Mouse (Mus musculus) embryonic stem cell, embryonic (primary cell): ENCODE results near the gene Ptdss2.

Source experiments
- CTCF ChIA-PET, 4 experiments: fragments of 300-600 bp in 2 of 4; fragments of 350-600 bp in 2 of 4; sonication (Branson Sonifier 250); formaldehyde crosslinking; loops; one replicate each; lab custom pipeline; 2022; ENCODE audit warnings: inconsistent platforms in 2 of 4; lab: Charles Lee
- POLR2A ChIA-PET, 4 experiments: fragments of 300-600 bp in 2 of 4; fragments of 350-600 bp in 2 of 4; sonication (Branson Sonifier 250); formaldehyde crosslinking; loops; one replicate each; lab custom pipeline; 2022; ENCODE audit warnings: antibody characterized with exemption in 4 of 4, inconsistent platforms in 1 of 4; lab: Charles Lee

Ptdss2 gene

DNA sequence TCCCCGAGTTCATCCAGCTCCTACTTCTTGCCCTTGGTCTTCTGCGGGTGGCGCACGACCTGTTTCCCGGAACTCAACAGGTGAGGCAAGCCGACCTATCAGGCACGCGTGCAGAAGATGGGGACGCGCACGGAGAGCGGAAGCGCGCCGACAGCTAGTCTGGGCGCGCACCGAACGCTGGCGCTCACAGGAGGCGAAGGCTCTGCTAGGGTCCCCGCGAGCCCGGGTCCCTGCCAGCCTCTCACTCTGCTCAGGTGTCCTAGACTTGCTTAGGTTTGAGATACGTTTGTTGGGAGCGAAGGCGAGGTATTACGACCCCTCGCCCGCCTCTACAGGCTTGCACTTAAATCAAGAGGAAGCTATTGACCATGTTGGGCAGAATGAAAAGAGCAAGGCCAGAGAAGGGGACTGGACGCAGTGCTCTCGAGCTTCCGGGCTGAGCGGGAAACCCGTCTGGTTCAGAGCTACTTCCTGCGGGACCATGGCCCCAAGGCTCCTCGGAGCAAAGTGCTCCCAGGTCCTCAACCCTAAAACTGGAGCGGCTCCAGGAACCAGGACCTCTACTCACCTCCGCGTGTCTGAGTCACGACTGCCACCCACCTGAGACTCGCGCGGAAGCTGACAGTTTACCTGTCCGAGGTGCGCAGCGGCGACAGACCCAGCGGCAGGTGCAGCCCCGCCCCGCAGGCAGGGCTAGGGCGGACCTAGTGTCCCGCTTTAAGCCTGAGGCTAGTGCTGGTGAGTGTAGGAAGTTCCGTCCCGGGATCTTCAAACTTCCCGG is 22.1 kb upstream of the Ptdss2 start, which contains the start of gene Sigirr:
Sigirr (minus strand) TSS at position 662 of the 781 bp plus-strand sequence.
- CTCF ChIA-PET = interaction anchor here in 3 of 4 experiments (0.5 to 1.5 kb wide), 9 partner anchors 15 to 295 kb away, joined by 3 to 7 read pairs (median 4); no protein-coding TSS in a partner anchor
- POLR2A ChIA-PET = interaction anchor here (0.5 to 3.3 kb wide), 56 partner anchors 10 to 998 kb away, joined by 3 to 29 read pairs (median 4); partner anchors contain the start of genes Ptdss2 (in 3 of the 4), Rassf7 (in 2 of the 4), Fuom (in 1 of the 4) and Hras (in 1 of the 4)

- ChIA-PET POLR2A (interaction anchor here in 2 of 4 experiments (1.1 to 1.5 kb wide), 3 partner anchors 15 to 20 kb away, joined by 3 to 7 read pairs (median 3); no protein-coding TSS in a partner anchor), CTCF (no interaction called here)
These were observed 19.0 kb upstream of the Ptdss2 start for GRCm38 (mm10) chr7:141103161-141103560.

DNA sequence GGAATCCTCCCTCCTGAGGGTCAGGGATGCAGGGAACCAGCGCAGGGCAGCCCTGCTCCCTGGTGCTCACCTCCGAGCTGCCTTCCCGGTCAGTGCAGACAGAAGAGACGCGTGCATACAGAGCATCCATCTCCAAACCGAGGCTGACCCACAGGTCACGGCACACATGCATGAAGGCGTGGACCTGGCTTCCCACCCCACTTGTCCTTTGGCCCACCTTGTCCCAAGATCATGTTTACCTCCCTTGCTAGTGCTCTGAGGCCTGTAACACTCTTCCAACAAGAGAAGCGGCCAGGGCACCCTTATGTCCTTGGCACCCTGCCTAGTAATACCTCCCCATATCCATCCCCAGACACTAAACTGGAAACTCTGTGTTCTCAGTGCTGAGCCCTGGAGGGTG is 6.3 kb upstream of the Ptdss2 start:
- ChIA-PET CTCF (interaction anchor here in 2 of 4 experiments (1.2 kb wide), 2 partner anchors 16 to 60 kb away, joined by 3 to 4 read pairs; no protein-coding TSS in a partner anchor), POLR2A (interaction anchor here in 2 of 4 experiments (0.6 to 1.6 kb wide), 6 partner anchors 9 to 333 kb away, joined by 3 to 5 read pairs (median 4); partner anchors contain the start of gene Sigirr (in 1 of the 2))

- ChIA-PET CTCF (interaction anchor here in 2 of 4 experiments (0.7 to 1.1 kb wide), 2 partner anchors 14 to 25 kb away, joined by 3 to 5 read pairs; no protein-coding TSS in a partner anchor), POLR2A (interaction anchor here in 3 of 4 experiments (0.5 to 1.8 kb wide), 7 partner anchors 25 to 345 kb away, joined by 3 to 6 read pairs (median 4); partner anchors contain the start of gene Rassf7 (in 1 of the 3))
These were observed 4.5 kb upstream of the Ptdss2 start, which contains the start of gene Ano9 for GRCm38 (mm10) chr7:141117636-141118035. Gene Ano9, minus strand, starts transcription at chr7:141117806.

- POLR2A ChIA-PET = interaction anchor here in 3 of 4 experiments (0.9 to 2.8 kb wide), 10 partner anchors 17 to 273 kb away, joined by 3 to 8 read pairs (median 4); partner anchors contain the start of genes Sigirr (in 2 of the 3), Taldo1 (in 2 of the 3), Hras (in 1 of the 3) and Rassf7 (in 1 of the 3)
- CTCF ChIA-PET = no interaction called here
These were observed 2.7 kb upstream of the Ptdss2 start for GRCm38 (mm10) chr7:141119487-141119886.

GRCm38 (mm10) chr7:141120605-141121004 is 1.6 kb upstream of the Ptdss2 start:
- CTCF ChIA-PET = interaction anchor here in 1 of 4 experiments (0.5 kb wide), 1 partner anchor 29 kb away, joined by 3 read pairs; no protein-coding TSS in a partner anchor
- POLR2A ChIA-PET = interaction anchor here in 2 of 4 experiments (0.5 to 5.2 kb wide), 6 partner anchors 12 to 207 kb away, joined by 3 to 41 read pairs (median 10); partner anchors contain the start of genes Hras (in 1 of the 2), Lrrc56 (in 1 of the 2) and Sigirr (in 1 of the 2)

GRCm38 (mm10) chr7:141121051-141121531 is 1.1 kb upstream of the Ptdss2 start:
- ChIA-PET CTCF (interaction anchor here in 1 of 4 experiments (0.5 kb wide), 1 partner anchor 29 kb away, joined by 3 read pairs; no protein-coding TSS in a partner anchor), POLR2A (interaction anchor here in 2 of 4 experiments (0.5 to 5.2 kb wide), 11 partner anchors 11 to 208 kb away, joined by 3 to 67 read pairs (median 13); partner anchors contain the start of genes Hras (in 1 of the 2), Lrrc56 (in 1 of the 2) and Sigirr (in 1 of the 2))

DNA sequence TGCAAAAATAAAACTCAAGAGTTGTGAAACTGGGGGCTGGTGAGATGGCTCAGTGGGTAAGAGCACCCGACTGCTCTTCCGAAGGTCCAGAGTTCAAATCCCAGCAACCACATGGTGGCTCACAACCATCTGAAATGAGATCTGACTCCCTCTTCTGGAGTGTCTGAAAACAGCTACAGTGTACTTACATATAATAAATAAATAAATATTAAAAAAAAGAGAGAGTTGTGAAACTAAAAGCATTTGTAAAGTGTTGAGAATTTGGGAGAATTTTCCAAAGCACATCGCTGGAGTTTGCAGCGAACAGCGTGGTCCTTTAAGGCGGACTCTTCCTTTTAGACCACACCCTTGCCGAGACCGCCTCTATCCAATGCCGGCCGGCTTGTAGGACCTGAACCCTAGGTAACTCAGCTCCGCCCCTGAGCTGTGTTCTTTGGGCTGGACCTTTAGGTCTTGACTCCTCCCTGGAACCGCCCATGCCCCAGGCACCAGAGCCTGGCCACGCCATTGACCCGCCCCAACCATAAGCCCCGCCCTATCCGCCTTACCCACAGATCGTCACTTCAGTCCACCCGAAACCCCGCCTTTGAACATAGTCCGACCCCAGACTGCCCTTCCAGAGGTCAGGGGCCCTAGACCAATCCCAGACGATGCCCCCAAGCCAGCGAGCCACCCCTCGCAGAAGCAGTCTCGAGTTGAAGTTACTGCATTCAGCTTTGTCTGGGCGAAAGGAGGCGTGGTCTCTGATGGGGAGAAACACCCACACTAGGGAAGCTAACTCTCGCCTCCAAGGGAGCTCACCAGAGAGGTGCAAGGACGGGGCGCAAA is 721 bp downstream of the Ptdss2 start:
- ChIA-PET POLR2A (interaction anchor here (0.6 to 5.2 kb wide), 138 partner anchors 8 to 1934 kb away, joined by 3 to 67 read pairs (median 5); partner anchors contain the start of genes Hras (in 3 of the 4), Lrrc56 (in 3 of the 4), Rassf7 (in 3 of the 4) and Sigirr (in 3 of the 4)), CTCF (interaction anchor here in 3 of 4 experiments (0.6 to 2.4 kb wide), 30 partner anchors 8 to 1535 kb away, joined by 3 to 9 read pairs (median 4); partner anchors contain the start of genes Hras (in 1 of the 3), Lrrc56 (in 1 of the 3) and Sigirr (in 1 of the 3))

GRCm38 (mm10) chr7:141123517-141123856 is 1.3 kb downstream of the Ptdss2 start:
- CTCF ChIA-PET = interaction anchor here in 3 of 4 experiments (0.6 to 2.4 kb wide), 26 partner anchors 8 to 1536 kb away, joined by 3 to 9 read pairs (median 4); partner anchors contain the start of genes Hras (in 1 of the 3), Lrrc56 (in 1 of the 3) and Sigirr (in 1 of the 3)
- POLR2A ChIA-PET = interaction anchor here (0.6 to 5.2 kb wide), 111 partner anchors 8 to 1934 kb away, joined by 3 to 67 read pairs (median 5); partner anchors contain the start of genes Hras (in 3 of the 4), Lrrc56 (in 3 of the 4), Rassf7 (in 3 of the 4) and Sigirr (in 3 of the 4)

GRCm38 (mm10) chr7:141131024-141131820 is 9.0 kb downstream of the Ptdss2 start:
- POLR2A ChIA-PET = interaction anchor here in 3 of 4 experiments (0.6 to 7.3 kb wide), 13 partner anchors 8 to 224 kb away, joined by 3 to 39 read pairs (median 3); partner anchors contain the start of gene Ptdss2 (in 2 of the 3)
- CTCF ChIA-PET = interaction anchor here in 1 of 4 experiments (1.4 kb wide), 1 partner anchor 8 kb away, joined by 4 read pairs; no protein-coding TSS in a partner anchor

- POLR2A ChIA-PET = interaction anchor here in 3 of 4 experiments (0.6 to 7.3 kb wide), 15 partner anchors 9 to 223 kb away, joined by 3 to 39 read pairs (median 4); partner anchors contain the start of gene Ptdss2 (in 2 of the 3)
- CTCF ChIA-PET = interaction anchor here in 2 of 4 experiments (0.6 to 1.4 kb wide), 2 partner anchors 9 to 14 kb away, joined by 4 to 5 read pairs; no protein-coding TSS in a partner anchor
These were observed 9.9 kb downstream of the Ptdss2 start for GRCm38 (mm10) chr7:141131904-141132755.

- ChIA-PET CTCF (no interaction called here), POLR2A (interaction anchor here in 2 of 4 experiments (0.6 to 0.7 kb wide), 2 partner anchors 399 to 1447 kb away, joined by 3 to 5 read pairs; no protein-coding TSS in a partner anchor)
These were observed 19.1 kb downstream of the Ptdss2 start for GRCm38 (mm10) chr7:141141326-141141725.

- POLR2A ChIA-PET = interaction anchor here in 3 of 4 experiments (0.8 to 1.8 kb wide), 17 partner anchors 8 to 81 kb away, joined by 3 to 7 read pairs (median 4); partner anchors contain the start of genes Ptdss2 (in 2 of the 3), Ano9 (in 1 of the 3), Rnh1 (in 1 of the 3) and Sigirr (in 1 of the 3)
- CTCF ChIA-PET = interaction anchor here (0.6 to 1.9 kb wide), 13 partner anchors 8 to 78 kb away, joined by 3 to 9 read pairs (median 3); partner anchors contain the start of genes Ano9 (in 1 of the 4), Hras (in 1 of the 4), Lrrc56 (in 1 of the 4) and Ptdss2 (in 1 of the 4)
These were observed 20.9 kb downstream of the Ptdss2 start for GRCm38 (mm10) chr7:141143112-141143511.

- CTCF ChIA-PET = interaction anchor here in 3 of 4 experiments (0.6 to 1.9 kb wide), 8 partner anchors 9 to 79 kb away, joined by 3 to 9 read pairs (median 4); partner anchors contain the start of genes Hras (in 1 of the 3) and Lrrc56 (in 1 of the 3)
- POLR2A ChIA-PET = interaction anchor here in 3 of 4 experiments (0.6 to 1.8 kb wide), 13 partner anchors 9 to 211 kb away, joined by 3 to 7 read pairs (median 4); partner anchors contain the start of genes Ptdss2 (in 2 of the 3), Deaf1 (in 1 of the 3), Rnh1 (in 1 of the 3) and Tmem80 (in 1 of the 3)
These were observed 21.7 kb downstream of the Ptdss2 start for GRCm38 (mm10) chr7:141143861-141144260.
